Mouse (Mus musculus) adrenal gland, postnatal 10 days (tissue): Measurements from ENCODE around the gene Kcne3. TPM values are rescaled to one million over a fixed set of nuclear protein-coding genes. Genes with fewer than 3 reads are reported as not detected.
A peak's percentile ranks its signal among the peaks of the same experiment; 100 is the strongest.

Experiments
- DNase-seq: peaks from one replicate; pipeline ENCODE4 v3.0.0; 2021; ENCODE audit warnings: mixed read lengths
- long read RNA-seq, 2 experiments: library from polyadenylated mRNA; stranded (forward); transcript quantifications; one replicate each; pipeline ENCODE4 v2.0.0; 2021
- total RNA-seq, 2 experiments: library from RNA; stranded (reverse); gene quantifications; 2 replicates each; pipeline ENCODE4 v1.2.3; 2021

Gene Kcne3
- 1 to 10 TPM; 1.1 to 2.2 TPM for total RNA-seq
- long read RNA-seq, experiment 1, partial matches to known transcripts = 0 of 2 reads
- long read RNA-seq, experiment 1, other reads (novel, unspliced or antisense) = 1 of 2 reads
- long read RNA-seq, experiment 2, partial matches to known transcripts = 0 of 1 reads
- long read RNA-seq, experiment 2, other reads (novel, unspliced or antisense) = 0 of 1 reads

DNA sequence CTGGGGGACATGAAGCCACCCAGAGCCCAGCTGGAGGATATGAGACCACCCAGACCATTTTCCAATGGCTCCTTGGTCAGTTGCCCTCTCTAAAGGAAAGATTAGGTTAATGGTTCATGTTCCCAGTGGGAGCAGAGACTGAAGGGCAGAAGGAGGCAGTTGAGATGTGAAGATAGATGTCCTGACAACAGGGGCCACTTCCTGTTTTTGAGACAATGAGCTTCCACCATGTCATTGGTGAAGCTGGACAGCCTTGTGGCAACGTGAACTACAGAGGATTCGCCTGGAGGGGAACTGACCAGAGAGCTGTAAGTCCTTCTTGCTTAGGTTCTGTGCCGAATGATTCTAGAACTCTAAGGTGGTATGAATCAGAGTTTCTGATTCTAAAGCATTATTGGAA, at the start of gene Kcne3:
TSS of gene Kcne3 (plus strand) at position 234 of the 400 bp plus-strand sequence.
- DNase-seq = no peak

GRCm38 (mm10) chr7:100126514-100126913, 49.8 kb upstream of the Kcne3 start:
- no peak for DNase-seq

DNA sequence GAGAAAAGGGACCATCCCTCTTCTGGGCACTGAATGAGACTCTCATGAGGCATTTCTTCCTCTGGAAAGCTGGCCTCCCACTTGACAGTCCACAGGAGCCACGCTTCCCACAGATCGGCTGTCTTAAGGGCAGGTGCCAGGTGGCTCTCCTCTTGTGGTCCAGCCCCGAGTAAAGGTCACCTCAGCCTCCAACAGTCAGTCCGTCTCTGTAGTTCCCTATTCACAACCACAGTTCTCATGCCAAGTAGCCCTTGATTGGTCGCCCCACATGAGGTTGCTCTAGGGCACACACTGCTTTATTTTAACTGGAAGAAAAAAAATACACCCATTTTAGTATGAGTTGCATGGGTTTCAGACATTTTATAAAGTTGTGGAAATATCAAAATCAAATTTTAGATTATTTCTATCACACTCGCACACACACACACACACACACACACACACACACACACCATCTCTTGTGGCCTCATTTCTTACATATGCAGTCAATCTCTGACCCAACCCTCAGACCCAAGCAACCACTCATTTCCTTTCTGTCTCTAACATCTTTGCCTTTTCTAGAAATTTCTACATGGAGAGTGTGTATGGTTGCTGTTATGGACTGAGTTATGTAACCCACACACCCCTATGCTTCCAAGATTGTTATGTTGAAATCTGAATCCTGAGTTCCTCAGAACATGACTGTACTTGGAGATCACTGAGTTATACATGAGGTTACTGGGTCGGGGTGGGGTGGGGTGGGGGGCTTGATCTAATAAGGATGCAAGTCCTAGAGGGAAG, 47.9 kb upstream of the Kcne3 start:
- DNase-seq = no peak

GRCm38 (mm10) chr7:100130592-100130991, 45.7 kb upstream of the Kcne3 start:
- no peak for DNase-seq

DNA sequence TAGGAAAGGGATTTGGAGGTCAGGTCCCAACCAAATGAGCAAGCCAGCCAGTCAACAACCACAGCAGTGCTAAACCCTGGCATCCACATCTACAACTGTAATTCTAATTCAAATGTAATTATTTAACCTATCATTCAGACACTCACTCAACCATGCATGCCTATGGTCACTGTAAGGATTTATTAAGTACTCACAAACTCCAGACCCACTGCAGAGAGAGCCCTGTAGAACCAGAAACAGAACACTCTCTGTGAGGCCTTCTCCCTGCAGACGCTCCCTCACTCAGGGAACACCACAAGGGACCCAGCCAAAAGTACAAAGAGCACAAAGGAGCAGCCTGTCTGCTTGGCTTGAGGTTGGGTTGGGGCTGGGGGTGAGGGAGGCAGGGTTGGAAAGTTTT, 43.9 kb upstream of the Kcne3 start:
- DNase-seq = no peak

DNA sequence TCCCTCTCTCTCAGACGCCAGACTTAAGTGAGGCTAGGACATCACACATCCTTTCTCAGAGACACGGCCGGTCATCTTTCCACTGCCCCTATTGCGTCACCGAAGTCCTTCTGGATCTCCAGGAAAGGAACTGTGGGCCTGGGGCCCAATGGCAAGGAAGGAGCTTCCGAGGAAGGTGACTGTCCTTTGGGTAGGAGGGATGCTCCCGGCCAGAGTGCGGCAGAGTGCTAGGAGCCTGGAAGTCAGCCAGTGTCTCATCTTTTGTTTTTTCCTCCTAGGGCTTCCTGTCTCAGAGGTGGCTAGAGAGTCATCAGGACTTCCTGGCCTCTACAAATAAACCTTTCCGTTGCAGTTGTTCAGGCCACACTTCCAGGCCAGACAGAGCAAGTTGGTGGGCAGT, 39.3 kb upstream of the Kcne3 start:
- DNase-seq = peak; percentile 20

- DNase-seq = no peak
Measured at GRCm38 (mm10) chr7:100138075-100138474, 38.2 kb upstream of the Kcne3 start.

DNA sequence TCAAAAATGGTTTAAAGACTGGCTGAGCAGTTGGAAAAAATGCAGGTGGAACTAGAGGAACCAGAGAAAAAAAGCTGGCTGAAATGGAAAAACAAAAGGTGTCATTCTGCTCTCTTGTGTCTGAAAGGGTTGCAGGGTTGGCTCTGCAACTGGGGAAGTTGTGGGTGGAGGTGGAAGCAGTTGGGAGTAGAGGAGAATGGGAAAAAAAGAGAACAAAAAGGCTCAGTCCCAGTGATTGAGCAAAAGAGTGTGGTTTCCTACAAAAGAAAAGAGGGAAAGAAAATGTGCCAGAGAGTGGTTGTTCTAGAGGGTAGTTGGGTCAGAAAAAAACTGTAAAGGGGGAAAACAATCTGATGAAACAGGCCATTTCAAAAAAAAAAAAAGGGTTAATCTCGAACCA, 35.7 kb upstream of the Kcne3 start:
- no peak for DNase-seq

- DNase-seq = no peak
Measured at GRCm38 (mm10) chr7:100148586-100148985, 27.7 kb upstream of the Kcne3 start.

DNA sequence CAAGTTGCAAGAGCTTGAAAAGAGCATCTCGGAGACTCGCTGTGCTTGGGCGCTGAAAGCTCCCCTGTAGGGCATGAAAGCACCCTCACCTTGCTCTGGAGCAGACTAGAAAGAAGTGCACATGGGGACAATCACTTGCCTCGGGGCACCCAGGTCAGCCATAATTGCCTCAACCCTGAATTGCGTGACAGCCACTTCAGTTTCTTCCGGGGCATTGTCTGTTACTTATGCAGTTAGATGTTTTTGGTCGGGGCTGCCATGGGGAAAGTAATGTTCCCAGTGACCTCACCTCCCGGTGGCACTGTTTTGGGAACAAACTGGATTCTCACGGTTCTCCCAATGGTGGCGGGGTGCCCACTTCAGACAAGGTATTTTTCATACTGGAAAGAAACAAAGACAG, 26.2 kb upstream of the Kcne3 start:
- no peak for DNase-seq

- peak; percentile 7 for DNase-seq
Measured at GRCm38 (mm10) chr7:100150626-100151025, 25.7 kb upstream of the Kcne3 start.

DNA sequence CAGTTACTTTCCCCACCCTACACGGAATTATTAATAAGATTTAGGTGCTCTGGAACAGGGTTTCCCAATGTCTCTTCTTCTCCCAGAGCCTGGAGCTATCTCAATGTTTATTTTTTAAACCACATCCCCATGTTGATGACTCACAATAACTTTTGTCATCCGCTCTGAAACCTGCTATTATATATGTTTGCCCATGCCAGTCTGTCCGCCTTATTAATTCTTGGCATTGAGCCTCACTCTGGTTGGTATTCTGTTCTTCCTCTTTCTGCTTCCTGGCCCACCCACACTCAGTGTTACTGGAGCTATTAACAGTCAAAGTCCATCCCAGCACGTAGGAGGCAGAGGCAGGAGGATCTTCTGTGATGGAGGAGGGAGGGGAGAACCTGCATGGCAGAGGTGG, 18.6 kb upstream of the Kcne3 start:
- no peak for DNase-seq

DNA sequence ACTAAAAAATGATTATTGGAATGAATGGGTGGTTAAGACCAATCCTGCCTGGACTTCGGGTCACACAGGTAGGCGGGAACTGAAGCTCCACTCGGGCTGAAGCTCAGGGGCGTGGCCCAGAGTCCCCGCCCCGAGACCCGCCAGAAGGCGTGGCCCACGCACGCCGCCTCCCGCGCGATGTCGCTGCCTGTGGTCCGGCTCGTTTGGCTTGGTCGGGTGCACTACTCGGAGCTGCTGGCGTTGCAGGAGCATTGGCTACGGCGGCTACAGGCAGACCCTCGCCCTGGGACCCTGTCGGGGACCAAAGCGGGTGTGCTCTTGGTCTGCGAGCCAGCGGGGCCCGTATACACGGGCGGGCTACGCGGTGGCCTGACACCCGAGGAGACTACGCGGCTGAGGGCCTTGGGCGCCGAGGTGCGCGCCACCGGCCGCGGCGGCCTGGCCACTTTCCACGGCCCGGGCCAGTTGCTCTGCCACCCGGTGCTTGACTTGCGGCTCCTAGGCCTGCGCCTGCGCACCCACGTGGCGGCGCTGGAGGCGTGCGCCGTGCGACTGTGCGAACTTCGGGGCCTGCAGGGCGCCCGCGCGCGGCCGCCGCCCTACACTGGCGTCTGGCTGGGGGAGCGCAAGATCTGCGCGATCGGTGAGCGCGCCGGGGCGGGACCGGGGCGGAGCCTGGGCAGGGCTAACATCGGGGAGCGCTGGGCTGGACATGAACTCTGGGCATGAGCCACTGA, 17.0 kb upstream of the Kcne3 start, which contains the start of gene Lipt2:
TSS of gene Lipt2 (plus strand) at position 173 of the 737 bp plus-strand sequence.
- DNase-seq = peak; percentile 97

GRCm38 (mm10) chr7:100160006-100160405, 16.3 kb upstream of the Kcne3 start:
- no peak for DNase-seq

GRCm38 (mm10) chr7:100163506-100163905, 12.8 kb upstream of the Kcne3 start:
- DNase-seq = peak; percentile 20

GRCm38 (mm10) chr7:100168654-100169053, 7.6 kb upstream of the Kcne3 start:
- peak; percentile 12 for DNase-seq

DNA sequence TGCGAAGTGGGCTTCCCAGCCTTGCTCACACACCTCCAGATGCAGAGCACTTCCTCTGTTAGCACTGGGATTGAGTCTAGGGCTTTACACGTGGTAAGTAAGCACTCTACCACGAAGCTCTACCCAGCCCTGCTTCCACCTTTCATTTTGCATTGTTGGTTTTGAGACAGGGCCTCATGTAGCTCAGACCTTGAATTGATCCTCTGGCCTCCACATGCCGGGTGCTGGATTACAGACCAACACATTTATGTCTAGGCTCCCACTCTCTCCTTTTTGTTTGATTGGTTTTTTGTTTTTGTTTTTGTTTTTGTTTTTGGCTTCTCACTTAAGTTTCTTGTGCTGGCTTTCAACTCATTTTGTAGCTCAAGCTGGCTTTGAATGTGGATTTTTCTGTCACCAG, 5.5 kb upstream of the Kcne3 start:
- no peak for DNase-seq

DNA sequence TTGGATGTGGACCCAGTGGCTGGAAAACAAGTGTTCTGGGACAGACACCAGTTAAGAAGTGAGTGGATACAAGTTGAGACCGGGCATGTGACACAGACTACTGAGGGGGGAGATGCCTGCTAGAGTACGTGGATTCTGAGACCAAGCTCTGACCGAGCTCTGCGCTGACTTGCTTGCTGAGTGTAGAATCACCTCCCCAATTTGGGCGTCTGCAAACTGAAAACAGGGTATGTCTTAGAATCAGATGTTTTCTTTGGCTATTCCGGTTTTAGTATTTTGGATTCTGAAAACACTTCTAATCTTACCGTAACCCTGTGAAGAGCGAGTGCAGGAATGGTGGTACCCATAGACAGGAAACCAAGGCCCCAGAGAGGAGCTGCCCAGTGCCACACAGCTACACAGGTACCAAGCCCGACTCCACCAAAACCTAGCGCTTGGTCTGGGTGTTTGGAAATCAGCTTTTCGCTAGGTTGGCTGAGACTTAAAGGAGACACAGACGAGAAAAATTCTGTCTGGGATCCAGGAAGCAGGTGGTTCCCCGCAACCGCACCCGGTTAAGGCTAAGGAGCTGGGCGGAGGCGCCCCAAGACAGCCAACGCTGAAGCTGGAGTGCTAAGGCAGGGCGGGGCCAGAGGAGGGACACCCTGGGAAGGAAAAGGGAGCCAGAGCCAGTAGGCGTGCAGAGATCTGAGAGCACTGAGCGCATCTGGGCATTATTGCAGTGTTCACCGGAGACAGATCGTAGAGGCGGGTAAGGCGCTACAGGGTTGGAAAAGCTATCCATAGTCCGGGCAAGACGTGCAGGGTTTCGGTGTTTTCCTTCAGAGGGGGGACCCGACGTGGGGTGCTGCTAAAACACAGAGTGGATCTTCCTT, 2.0 kb downstream of the Kcne3 start:
- peak; percentile 71 for DNase-seq

DNA sequence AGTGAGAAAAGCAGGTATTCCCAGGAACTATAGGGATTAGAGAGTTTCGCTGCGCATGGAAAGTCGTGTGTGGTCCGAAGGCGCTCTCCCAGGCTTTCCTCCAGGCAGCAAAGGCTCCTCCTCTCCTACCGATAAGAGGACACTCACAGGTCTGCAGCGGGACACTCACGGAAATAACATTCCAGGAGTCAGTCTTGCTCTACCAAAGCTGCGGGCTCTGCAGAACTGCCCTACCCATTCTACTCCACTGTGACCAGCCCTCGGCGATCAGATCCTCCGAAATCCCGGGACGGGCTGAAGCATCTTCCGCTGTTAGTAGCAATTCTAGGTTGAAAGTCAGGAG, 2.6 kb downstream of the Kcne3 start:
- DNase-seq = peak; percentile 14

DNA sequence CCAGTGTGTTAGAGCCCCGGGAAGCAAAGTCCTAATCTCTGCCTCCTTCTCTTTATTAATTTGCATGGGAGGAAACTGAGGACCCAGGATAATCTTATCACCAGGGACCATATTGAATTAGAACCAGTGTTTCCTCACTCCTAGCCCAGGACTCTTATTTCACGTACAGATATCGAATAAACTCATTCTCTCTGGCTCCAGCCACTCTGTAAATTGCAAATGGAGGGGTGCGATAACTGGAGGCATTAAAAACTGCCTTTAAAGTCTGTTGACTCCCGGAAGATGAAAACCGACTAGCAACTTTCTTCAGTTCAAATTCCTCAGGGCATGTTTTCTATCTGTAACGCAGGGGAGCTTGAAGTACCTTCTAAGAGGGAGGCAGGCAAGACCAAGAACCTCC, 3.1 kb downstream of the Kcne3 start:
- no peak for DNase-seq

DNA sequence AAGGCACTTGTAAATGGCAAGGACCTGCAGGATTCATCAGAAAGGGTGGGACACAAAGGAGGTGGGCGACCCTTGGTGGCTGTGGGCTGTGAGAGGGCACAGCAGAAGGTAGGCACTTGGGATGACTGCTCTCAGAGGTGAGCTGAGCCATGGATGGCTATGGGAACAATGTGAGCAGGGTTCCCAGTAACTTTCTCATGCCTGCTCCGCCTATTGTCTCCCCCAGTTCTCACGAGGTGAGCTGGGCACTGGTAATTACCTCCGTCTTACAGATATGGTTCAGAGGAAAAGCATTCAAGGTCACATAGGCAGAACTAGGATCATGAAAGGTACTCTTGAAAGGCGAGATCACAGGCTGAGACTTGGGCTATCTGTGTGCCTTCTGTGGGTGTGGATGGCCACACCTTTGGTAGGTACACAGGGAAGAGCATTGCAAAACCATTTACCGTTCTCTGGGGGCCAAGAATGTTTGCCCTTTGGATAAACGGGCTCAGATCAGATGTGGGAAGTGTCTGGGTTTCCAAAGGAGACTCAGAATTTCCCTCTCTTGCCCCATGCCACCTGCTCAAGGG, 3.6 kb downstream of the Kcne3 start:
- no peak for DNase-seq

DNA sequence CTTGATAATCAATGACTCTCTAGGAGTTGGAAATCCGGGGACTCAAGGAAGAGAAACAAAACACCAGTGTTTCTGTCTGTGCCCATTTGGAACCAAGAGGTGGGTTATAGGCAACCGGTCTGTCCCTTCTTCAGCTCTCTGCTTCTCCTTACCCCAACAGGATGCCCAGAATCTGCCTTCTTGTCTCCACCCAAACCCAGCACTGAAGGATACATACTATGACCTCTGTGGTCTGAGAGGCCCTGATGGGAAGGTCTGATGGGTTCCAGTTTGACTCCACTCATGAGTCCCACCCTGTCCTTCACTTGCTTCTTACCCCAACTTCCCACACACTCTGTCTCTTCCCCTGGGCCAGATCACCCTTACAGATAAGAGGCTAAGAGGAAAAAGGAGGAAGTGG, 4.9 kb downstream of the Kcne3 start:
- DNase-seq = no peak
